Mouse (Mus musculus) lung, adult 2 months (tissue): ENCODE results near the gene Furin.

Experiments used
- CTCF ChIP-seq: fragments of 200-500 bp; IDR thresholded peaks from 2 replicates; pipeline ENCODE4 v1.5.1; 2011; ENCODE audit warnings: mild to moderate bottlenecking, low read length, control low read depth; ENCODE audit not compliant: insufficient read depth
- POLR2A ChIP-seq: fragments of 200-500 bp; IDR thresholded peaks from 2 replicates; pipeline ENCODE4 v1.6.1; 2011; ENCODE audit warnings: low read depth, mild to moderate bottlenecking, control low read depth, low read length, borderline replicate concordance; ENCODE audit errors: extremely low read depth

DNA sequence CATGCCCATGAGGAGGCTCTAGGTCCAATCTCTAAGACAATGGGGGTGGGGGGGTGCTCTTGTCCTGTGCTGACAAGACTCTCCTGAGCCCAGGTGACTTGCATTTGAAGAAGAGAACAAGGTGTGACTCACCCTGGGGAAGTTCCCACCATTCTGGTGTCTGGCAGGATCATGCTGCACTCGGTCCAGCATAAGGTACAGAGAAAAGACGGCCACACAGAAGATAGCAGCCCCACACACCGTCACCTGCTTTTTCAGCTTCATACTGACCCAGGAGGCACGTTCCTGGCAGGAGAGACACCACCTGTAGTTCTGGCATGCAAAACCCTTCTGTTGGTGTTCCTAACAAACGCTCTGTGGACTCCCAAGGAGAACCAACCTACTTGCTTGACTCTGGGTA is 35.8 kb downstream of the Furin start:
- TF ChIP-seq POLR2A (no peak), CTCF (no peak)
